Mouse (Mus musculus) neural tube, embryonic 13.5 days (tissue): ENCODE data around the gene Slc16a11. TPM values are rescaled to one million over a fixed set of nuclear protein-coding genes. Genes with fewer than 3 reads are reported as not detected.

ENCODE experiments used
- ATAC-seq: fragments of 200-750 bp; cut with Nextera tagmentation; 2 replicates; pipeline ENCODE4 v1.8.0; 2017; ENCODE audit warnings: low read depth, mild to moderate bottlenecking, moderate TSS enrichment, moderate library complexity
- H3K27ac ChIP-seq: fragments of 300-500 bp; sonication (generic); replicated peaks from 2 replicates; pipeline ENCODE4 v1.5.1; 2015; ENCODE audit warnings: moderate library complexity, mild to moderate bottlenecking, inconsistent platforms
- H3K27me3 ChIP-seq: fragments of 300-500 bp; sonication (generic); 2 replicates; pipeline ENCODE4 v1.6.1; 2015; ENCODE audit warnings: mild to moderate bottlenecking, inconsistent platforms
- H3K36me3 ChIP-seq: fragments of 300-500 bp; sonication (generic); 2 replicates; pipeline ENCODE4 v1.6.1; 2015; ENCODE audit warnings: mild to moderate bottlenecking, inconsistent platforms
- H3K4me1 ChIP-seq: fragments of 300-500 bp; sonication (generic); replicated peaks from 2 replicates; pipeline ENCODE4 v1.6.1; 2015; ENCODE audit warnings: inconsistent platforms
- H3K4me2 ChIP-seq: fragments of 300-500 bp; sonication (generic); 2 replicates; pipeline ENCODE4 v1.6.1; 2015; ENCODE audit warnings: inconsistent platforms, mild to moderate bottlenecking, moderate library complexity
- H3K4me3 ChIP-seq: fragments of 300-500 bp; sonication (generic); 2 replicates; pipeline ENCODE4 v1.5.1; 2015; ENCODE audit warnings: mild to moderate bottlenecking, inconsistent platforms
- H3K9ac ChIP-seq: fragments of 300-500 bp; sonication (generic); 2 replicates; pipeline ENCODE4 v1.6.1; 2015; ENCODE audit warnings: moderate library complexity, mild to moderate bottlenecking, inconsistent platforms
- H3K9me3 ChIP-seq: fragments of 300-500 bp; sonication (generic); 2 replicates; pipeline ENCODE4 v1.6.1; 2016; ENCODE audit warnings: inconsistent platforms
- WGBS: fragments of 180-500 bp; shearing (Covaris S2); methylation state at CpG from one replicate; pipeline ENCODE4 v1.1.7; 2015; 5-methylcytosine and 5-hydroxymethylcytosine counted together
- polyA plus RNA-seq: library from polyadenylated mRNA; unstranded; fragments of >200 nt; fragmentation: Nextera tagmentation; extraction: Ambion mirVana; gene quantifications from 2 replicates; pipeline ENCODE4 v1.2.1, GENCODE M21; 2015

Slc16a11 gene
- polyA plus RNA-seq, 1 experiment from 2014 or later = 3.4 TPM

DNA sequence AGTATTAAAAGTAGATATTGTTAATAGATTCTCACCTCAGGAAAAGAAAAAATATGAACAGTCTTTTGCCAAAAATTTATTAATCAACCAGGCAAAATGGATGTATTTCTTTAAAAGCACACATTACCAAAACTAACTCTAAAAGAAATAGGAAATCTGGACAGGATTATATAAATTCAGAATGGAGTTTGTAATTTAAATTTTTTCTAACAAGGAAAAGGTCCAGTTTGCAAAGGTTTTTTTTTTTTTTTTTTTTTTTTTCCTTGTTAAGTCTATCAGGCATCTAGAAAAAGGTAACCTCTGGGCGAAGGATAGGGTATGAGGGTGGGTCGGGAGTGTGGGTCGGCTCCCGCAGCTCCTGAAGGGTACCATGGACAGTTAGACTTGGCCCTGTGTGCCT is 32.1 kb upstream of the Slc16a11 start:
- no peak overlapping the region for H3K4me3 ChIP-seq
- 95% methylated on average over 4 of the region's 4 CpGs for WGBS
- ATAC-seq = no peak
- H3K27ac ChIP-seq = no peak overlapping the region
- H3K36me3 ChIP-seq = no peaks in the 10 kb centered on the region
- no peaks in the 10 kb centered on the region for H3K9me3 ChIP-seq
- no peaks in the 10 kb centered on the region for H3K4me1 ChIP-seq
- H3K27me3 ChIP-seq = no peaks in the 10 kb centered on the region
- no peak overlapping the region for H3K9ac ChIP-seq
- H3K4me2 ChIP-seq = no peak overlapping the region

DNA sequence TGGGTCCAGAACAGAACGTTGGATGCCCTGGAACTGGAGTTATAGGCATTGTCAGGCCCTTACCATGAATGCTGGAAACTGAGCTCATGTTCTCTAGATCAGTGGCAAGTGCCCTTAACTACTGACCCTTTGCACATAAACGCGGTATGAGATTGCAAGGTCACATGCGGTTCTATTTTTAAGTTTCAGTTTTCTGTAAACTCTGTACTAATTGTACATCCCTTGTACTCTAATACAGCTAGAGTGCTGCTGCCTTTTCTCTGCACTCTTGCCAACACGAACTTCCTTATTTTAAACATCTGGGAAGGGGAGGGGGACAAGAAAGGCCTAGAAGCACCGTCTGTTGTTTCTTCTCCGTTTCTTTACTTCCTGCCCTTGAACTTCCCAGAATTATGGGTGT is 27.4 kb upstream of the Slc16a11 start:
- Histone ChIP-seq H3K27ac (no peak overlapping the region), H3K4me2 (no peak overlapping the region), H3K9me3 (no peaks in the 10 kb centered on the region), H3K4me1 (no peaks in the 10 kb centered on the region), H3K36me3 (no peaks in the 10 kb centered on the region), H3K27me3 (no peaks in the 10 kb centered on the region), H3K4me3 (no peak overlapping the region), H3K9ac (no peak overlapping the region)
- ATAC-seq = no peak
- WGBS = 82% methylated on average over 7 of the region's 7 CpGs

DNA sequence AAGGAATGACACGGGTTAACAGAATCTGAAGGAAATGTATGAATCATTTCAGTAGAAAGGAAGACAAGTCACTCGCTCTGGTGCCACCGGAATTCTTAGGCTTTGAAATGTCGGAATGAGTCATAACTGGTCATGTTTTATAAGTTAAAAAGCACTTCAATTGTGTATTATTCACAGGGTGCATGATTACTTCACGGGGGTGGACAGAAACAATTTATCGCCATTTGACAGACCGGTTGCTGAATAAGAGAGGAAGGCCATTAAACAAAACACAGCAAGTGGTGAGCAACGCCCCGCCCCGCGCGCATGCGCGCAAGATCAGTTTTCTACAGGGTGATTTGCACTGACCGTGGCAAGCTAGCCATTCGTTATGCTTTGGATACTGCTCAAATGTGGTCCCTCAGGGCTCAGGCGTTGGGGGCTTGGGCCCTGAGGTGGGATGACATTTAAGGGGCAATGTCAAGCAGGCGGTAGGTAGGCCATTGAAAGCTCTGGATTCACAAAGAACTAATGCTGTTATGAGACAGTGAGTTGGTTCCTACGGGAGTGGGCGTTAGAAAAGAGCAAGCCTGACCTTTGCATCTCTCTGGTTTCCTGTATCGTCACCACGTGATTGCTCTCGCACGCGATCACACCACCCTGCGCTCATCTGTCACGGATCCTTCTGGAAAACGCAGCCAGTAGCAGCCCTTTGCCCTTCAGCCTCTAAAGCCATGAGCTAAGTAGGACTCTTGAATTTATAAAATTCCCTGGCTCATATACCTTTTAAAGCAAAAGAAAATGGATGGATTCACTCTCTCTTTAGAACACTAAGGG is 23.0 kb upstream of the Slc16a11 start:
- Histone ChIP-seq H3K36me3 (no peaks in the 10 kb centered on the region), H3K4me3 (no peak overlapping the region), H3K9ac (no peak overlapping the region), H3K9me3 (no peaks in the 10 kb centered on the region), H3K27me3 (no peaks in the 10 kb centered on the region), H3K27ac (no peak overlapping the region), H3K4me1 (no peaks in the 10 kb centered on the region), H3K4me2 (no peak overlapping the region)
- ATAC-seq = no peak
- WGBS = 66% methylated on average over 28 of the region's 28 CpGs

DNA sequence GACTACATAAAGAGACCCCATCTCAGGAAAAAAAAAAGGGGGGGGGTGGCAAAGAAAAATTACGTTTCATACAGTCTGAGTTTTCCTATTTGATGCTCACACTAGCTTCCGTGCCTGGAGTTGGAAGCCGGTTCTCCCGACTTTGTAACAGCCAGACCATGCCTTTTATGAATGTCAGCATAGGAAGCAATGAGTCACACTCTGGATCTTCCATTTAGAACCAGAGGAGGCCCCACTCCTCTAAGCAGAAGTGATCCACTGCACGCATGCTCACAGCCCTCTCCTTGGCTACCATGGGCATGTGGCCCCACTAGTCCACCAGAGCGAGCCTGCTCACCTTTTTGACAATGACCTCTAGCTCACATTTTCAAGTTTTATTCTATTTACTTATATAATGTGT is 21.4 kb upstream of the Slc16a11 start:
- no peaks in the 10 kb centered on the region for H3K27me3 ChIP-seq
- H3K4me3 ChIP-seq = no peak overlapping the region
- WGBS = 88% methylated on average over 6 of the region's 6 CpGs
- no peaks in the 10 kb centered on the region for H3K36me3 ChIP-seq
- H3K4me2 ChIP-seq = no peak overlapping the region
- H3K4me1 ChIP-seq = no peaks in the 10 kb centered on the region
- no peak overlapping the region for H3K9ac ChIP-seq
- H3K27ac ChIP-seq = no peak overlapping the region
- H3K9me3 ChIP-seq = no peaks in the 10 kb centered on the region
- ATAC-seq = no peak

DNA sequence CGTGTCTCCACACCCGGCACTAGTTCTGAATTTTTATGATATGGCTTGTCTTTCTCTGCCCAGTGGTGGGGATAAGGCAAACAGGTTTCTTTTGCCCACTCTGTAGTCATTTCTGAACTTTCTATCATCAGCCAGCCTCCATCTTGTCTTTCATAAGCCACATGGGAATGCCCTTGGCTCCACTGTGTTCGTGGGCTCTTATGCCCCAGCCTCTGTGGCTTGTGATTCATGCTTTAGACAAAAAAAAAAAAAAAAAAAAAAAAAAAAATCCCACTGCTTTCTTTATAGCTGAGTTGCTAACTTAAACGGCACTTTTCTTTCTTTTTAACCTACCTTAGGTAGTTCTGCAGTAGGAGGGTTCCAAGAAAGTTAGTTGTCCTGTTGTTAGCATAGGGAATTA is 20.4 kb upstream of the Slc16a11 start:
- H3K9ac ChIP-seq = no peak overlapping the region
- no peaks in the 10 kb centered on the region for H3K36me3 ChIP-seq
- WGBS = 74% methylated on average over 4 of the region's 4 CpGs
- H3K9me3 ChIP-seq = no peaks in the 10 kb centered on the region
- H3K27ac ChIP-seq = no peak overlapping the region
- ATAC-seq = no peak
- H3K4me2 ChIP-seq = no peak overlapping the region
- no peaks in the 10 kb centered on the region for H3K27me3 ChIP-seq
- no peak overlapping the region for H3K4me3 ChIP-seq
- H3K4me1 ChIP-seq = no peaks in the 10 kb centered on the region

DNA sequence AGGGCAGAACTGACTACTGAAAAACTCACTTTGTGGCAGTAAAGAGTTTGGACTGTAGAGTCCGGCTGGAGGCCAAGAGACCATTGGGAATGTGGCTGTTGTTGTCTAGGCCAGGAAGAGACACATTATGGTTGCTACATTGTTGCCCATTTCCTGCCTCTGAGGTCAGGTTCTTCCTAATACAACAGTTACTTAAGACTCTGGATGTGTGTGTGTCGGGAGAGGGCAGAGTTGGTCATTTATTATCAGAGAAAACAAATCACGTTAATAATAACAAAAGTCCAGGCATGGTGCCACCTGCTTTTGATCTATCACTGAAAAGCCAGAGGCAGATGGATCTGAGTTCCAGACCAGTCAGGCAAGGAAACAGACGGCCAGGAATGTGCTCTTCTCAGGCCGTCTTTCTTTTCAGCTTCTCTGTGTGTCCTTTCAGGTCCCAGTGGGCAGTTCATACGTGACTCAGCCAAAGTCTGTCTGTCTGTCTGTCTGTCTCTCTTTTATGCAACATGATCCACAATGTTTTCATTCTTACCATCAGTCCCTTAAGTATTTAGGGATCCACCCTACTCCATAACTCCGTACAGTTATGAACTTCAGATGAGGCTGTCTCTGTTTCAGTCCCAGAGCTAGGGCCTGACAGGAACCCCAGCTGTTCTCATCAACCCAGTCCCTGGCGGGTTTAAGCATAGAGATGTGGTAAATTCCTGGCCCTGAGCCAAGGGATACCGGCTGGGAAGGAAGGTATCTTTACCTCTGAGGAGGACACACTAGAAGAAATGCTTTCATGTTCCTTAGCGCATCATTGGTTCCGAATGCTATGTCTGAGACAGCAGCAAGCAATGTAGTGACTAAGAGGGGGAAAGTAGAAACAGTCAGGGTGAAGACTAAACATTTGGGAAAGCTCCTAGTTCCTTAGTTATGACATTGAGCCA is 18.9 kb upstream of the Slc16a11 start:
- Histone ChIP-seq H3K27ac (no peak overlapping the region), H3K4me3 (no peak overlapping the region), H3K4me1 (no peaks in the 10 kb centered on the region), H3K9ac (no peak overlapping the region), H3K27me3 (no peaks in the 10 kb centered on the region), H3K9me3 (no peaks in the 10 kb centered on the region), H3K4me2 (no peak overlapping the region), H3K36me3 (no peaks in the 10 kb centered on the region)
- WGBS = 61% methylated on average over 11 of the region's 11 CpGs
- no peak for ATAC-seq

DNA sequence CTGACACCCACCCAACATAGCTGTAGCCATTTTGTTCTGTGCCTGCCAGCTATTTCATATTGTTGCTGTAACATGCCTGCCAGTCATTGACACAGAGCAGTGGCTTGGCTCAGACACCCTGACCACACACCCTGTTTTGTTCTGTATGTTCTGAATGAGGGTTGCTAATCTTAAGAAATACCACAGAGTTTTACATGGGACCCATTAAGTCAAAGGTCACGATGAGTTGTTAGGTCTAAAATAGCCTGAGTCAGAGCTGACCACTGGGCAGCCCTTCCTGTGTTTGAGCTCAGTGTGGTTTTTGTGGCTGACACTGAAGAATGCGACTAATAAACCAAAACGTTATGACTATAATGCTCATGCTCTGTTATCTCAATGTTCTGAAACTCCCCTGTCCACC is 14.2 kb upstream of the Slc16a11 start:
- no peak overlapping the region for H3K9ac ChIP-seq
- 85% methylated on average over 3 of the region's 3 CpGs for WGBS
- no peaks in the 10 kb centered on the region for H3K4me1 ChIP-seq
- no peak overlapping the region for H3K4me2 ChIP-seq
- no peak overlapping the region for H3K4me3 ChIP-seq
- no peak overlapping the region for H3K27ac ChIP-seq
- H3K27me3 ChIP-seq = no peaks in the 10 kb centered on the region
- H3K36me3 ChIP-seq = no peaks in the 10 kb centered on the region
- H3K9me3 ChIP-seq = no peaks in the 10 kb centered on the region
- no peak for ATAC-seq

DNA sequence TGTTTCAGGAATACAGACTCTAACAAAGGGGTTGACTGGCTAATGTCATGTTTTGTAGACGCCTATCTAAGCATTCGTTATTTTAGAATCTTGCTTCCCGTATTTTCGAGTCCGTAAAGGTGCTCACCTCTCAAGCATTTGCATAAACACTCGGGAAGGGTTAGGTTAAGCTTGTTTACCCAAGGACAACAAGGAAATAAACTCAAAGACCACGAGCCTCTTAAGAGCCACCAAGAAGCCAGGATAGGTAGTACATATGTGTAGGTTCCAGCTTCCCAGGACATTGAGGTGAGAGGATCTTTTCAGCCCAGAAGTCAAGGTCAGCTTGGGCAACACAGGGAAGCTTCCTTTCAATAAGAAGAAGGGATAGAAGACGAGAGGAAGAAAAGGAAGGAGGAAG is 13.4 kb upstream of the Slc16a11 start:
- H3K4me2 ChIP-seq = no peak overlapping the region
- H3K9ac ChIP-seq = no peak overlapping the region
- H3K36me3 ChIP-seq = no peaks in the 10 kb centered on the region
- no peak for ATAC-seq
- no peaks in the 10 kb centered on the region for H3K27me3 ChIP-seq
- no peak overlapping the region for H3K27ac ChIP-seq
- no peak overlapping the region for H3K4me3 ChIP-seq
- WGBS = 83% methylated on average over 8 of the region's 8 CpGs
- no peaks in the 10 kb centered on the region for H3K9me3 ChIP-seq
- H3K4me1 ChIP-seq = no peaks in the 10 kb centered on the region

DNA sequence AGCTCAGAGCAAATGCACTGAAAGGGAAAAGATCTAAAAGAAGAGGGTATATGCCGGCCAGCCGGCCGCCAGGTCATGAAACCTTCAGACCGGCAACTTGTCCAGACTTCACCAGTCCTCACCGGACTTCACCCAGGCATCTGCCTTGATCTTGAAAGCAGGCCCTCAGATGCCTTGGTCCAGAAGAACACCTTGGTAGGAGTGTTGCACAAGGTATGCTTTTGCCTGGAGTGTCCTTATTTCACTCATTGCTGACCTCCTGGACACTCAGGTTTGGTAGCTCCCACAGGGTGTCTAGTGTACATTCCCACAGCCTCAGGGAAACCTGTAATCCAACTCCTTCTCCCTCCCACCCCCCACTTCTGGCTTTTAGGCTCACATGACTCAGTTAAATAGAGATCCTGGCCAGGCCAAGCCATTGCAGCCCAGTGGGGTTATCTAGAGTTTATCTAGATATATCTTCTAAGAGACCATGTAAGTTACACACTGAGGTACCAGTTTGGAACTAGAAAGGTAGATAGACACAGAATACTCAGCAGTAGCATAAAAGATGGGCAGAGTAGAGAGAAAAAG is 12.4 kb upstream of the Slc16a11 start:
- 90% methylated on average over 5 of the region's 5 CpGs for WGBS

DNA sequence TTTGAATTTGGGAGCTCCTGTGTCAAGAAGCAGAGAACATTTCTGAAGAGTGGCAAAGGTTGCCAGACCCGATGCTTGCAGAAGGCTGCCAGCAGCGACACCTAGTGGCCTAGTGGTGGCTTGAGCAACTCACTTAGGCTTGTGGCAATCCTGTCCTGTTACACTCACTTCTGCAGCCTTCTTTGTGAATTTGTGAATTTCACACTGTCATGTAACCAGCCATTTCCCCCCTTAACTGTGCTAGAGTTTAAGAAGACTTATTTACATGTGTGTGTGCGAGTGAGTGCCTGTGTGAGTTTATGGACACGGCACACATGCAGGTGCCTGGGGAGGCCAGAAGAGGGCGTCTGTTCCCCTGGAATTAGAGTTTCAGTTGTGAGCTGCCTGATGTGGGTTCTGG is 10.9 kb upstream of the Slc16a11 start:
- ATAC-seq = no peak
- Histone ChIP-seq H3K27me3 (no peaks in the 10 kb centered on the region), H3K27ac (no peak overlapping the region), H3K4me1 (no peaks in the 10 kb centered on the region), H3K9ac (no peak overlapping the region), H3K36me3 (no peaks in the 10 kb centered on the region), H3K4me3 (no peak overlapping the region), H3K9me3 (no peaks in the 10 kb centered on the region), H3K4me2 (no peak overlapping the region)
- WGBS = 35% methylated on average over 5 of the region's 5 CpGs

More for the DNA sequence above, 12.4 kb upstream of the Slc16a11 start:
- Histone ChIP-seq H3K27me3 (no peaks in the 10 kb centered on the region), H3K36me3 (no peaks in the 10 kb centered on the region), H3K4me2 (no peak overlapping the region), H3K9me3 (no peaks in the 10 kb centered on the region), H3K27ac (no peak overlapping the region), H3K4me1 (no peaks in the 10 kb centered on the region), H3K9ac (no peak overlapping the region), H3K4me3 (no peak overlapping the region)
- no peak for ATAC-seq

DNA sequence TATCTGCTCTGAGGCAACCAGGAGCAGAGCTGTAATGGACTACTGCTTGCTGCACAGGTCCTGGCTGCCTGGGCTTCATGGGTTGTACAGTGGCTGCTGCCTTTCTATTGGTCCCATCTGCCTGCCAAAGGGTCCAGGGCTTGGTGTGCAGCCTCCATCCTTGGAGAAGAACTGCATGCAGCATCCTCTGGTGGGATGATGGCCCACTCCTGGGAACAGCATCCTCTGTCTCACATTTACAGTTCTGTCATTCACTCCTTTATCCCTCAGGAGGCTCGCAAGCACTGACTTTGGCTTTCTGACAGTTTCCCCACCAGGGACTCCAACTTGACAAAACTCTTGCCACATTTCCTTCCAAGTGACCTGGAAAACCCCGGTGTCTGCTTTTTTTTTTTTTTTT is 5.8 kb upstream of the Slc16a11 start:
- Histone ChIP-seq H3K27ac (no peak overlapping the region), H3K27me3 (peaks cover 10% of the 10 kb centered on the region), H3K36me3 (no peaks in the 10 kb centered on the region), H3K4me3 (no peak overlapping the region), H3K9me3 (no peaks in the 10 kb centered on the region), H3K4me2 (no peak overlapping the region), H3K4me1 (no peaks in the 10 kb centered on the region), H3K9ac (no peak overlapping the region)
- 84% methylated on average over 2 of the region's 2 CpGs for WGBS
- ATAC-seq = no peak

DNA sequence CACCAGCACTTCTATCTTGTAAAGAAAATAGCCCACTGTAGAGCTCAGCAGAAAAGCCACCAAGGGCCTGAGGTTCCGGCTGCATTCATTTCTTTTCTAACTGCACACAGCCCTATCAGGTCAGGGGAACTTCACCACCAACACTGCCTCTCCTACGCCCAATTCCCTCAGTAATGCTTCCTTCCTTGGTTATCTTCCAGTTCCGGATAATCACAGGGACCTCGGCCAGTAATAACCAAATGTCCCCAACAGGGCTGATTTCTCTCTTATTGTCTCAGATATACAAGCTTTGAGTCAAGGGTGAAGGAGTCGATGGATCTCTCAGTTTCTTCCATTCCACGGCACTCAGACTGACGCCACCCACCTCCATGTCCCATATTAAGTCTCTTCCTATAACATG is 5.3 kb upstream of the Slc16a11 start:
- H3K4me2 ChIP-seq = no peak overlapping the region
- H3K4me3 ChIP-seq = no peak overlapping the region
- H3K9me3 ChIP-seq = no peaks in the 10 kb centered on the region
- 82% methylated on average over 7 of the region's 7 CpGs for WGBS
- no peaks in the 10 kb centered on the region for H3K4me1 ChIP-seq
- no peaks in the 10 kb centered on the region for H3K36me3 ChIP-seq
- no peak for ATAC-seq
- H3K9ac ChIP-seq = no peak overlapping the region
- H3K27ac ChIP-seq = no peak overlapping the region
- peaks cover 15% of the 10 kb centered on the region for H3K27me3 ChIP-seq
